Mouse (Mus musculus) heart, adult 2 months (tissue): Measurements from ENCODE around the gene Mtrex. TPM values are rescaled to one million over a fixed set of nuclear protein-coding genes. Genes with fewer than 3 reads are reported as not detected.

Experiments
- DNase-seq, 2 experiments: peaks; one replicate each; pipeline ENCODE4 v3.0.0; 2021
- H3K27ac ChIP-seq: fragments of 200-600 bp; 2 replicates; pipeline ENCODE4 v1.8.1; 2022
- H3K27me3 ChIP-seq: fragments of 200-500 bp; 2 replicates; pipeline ENCODE4 v1.6.1; 2012; ENCODE audit warnings: mild to moderate bottlenecking, low read length, inconsistent platforms, mixed read lengths; ENCODE audit not compliant: control insufficient read depth, insufficient read depth
- H3K36me3 ChIP-seq: fragments of 200-500 bp; 2 replicates; pipeline ENCODE4 v1.6.1; 2012; ENCODE audit warnings: low read length, inconsistent platforms; ENCODE audit not compliant: control insufficient read depth, insufficient read depth
- H3K4me1 ChIP-seq: fragments of 200-500 bp; 2 replicates; pipeline ENCODE4 v1.6.1; 2011; ENCODE audit warnings: low read length; ENCODE audit not compliant: control insufficient read depth, insufficient read depth
- H3K4me3 ChIP-seq: fragments of 200-600 bp; 2 replicates; pipeline ENCODE4 v1.8.1; 2022
- H3K79me2 ChIP-seq: fragments of 200-500 bp; replicated peaks from 2 replicates; pipeline ENCODE4 v1.6.1; 2012; ENCODE audit warnings: mild to moderate bottlenecking, inconsistent platforms, low read length, moderate library complexity, mixed read lengths; ENCODE audit not compliant: control insufficient read depth, insufficient read depth
- H3K9ac ChIP-seq: fragments of 200-500 bp; 2 replicates; pipeline ENCODE4 v1.6.1; 2012; ENCODE audit warnings: low read depth, mild to moderate bottlenecking, control low read depth, inconsistent platforms, low read length, mixed read lengths
- CTCF ChIP-seq: fragments of 200-600 bp; IDR thresholded peaks from 2 replicates; pipeline ENCODE4 v1.8.1; 2022; ENCODE audit warnings: antibody characterized with exemption, mild to moderate bottlenecking, moderate library complexity
- EP300 ChIP-seq: fragments of 200-500 bp; IDR thresholded peaks from 2 replicates; pipeline ENCODE4 v1.6.1; 2011; ENCODE audit warnings: low read depth, low read length, control low read depth; ENCODE audit not compliant: insufficient read depth
- POLR2A ChIP-seq: fragments of 200-500 bp; IDR thresholded peaks from 2 replicates; pipeline ENCODE4 v1.6.1; 2011; ENCODE audit warnings: mild to moderate bottlenecking, low read depth, low read length, control low read depth; ENCODE audit not compliant: insufficient read depth
- WGBS: fragments of 180-500 bp; shearing (Covaris S2); methylation state at CpG from one replicate; pipeline ENCODE4 v1.1.7; 2018; 5-methylcytosine and 5-hydroxymethylcytosine counted together
- intact Hi-C: fragments of 180-260 bp; cut with DNase I; formaldehyde crosslinking; loops from one replicate; pipeline ENCODE4 v1.15.1; 2025
- polyA plus RNA-seq: library from polyadenylated mRNA; depleted of rRNA; stranded (reverse); fragments of >200 nt; gene quantifications from 2 replicates; pipeline ENCODE4 v1.2.3, GENCODE M21; 2012; rRNA removed
- total RNA-seq, 2 experiments: library from RNA; stranded (reverse); gene quantifications; 2 replicates each; pipeline ENCODE4 v1.2.3; 2021

Mtrex gene
- total and polyA plus RNA-seq, 3 experiments: 5.5 to 28.5 (median 24.7) TPM

- peaks cover 11% of the 10 kb centered on the region for H3K36me3 ChIP-seq
- H3K9ac ChIP-seq: no peak overlapping the region
- TF ChIP-seq POLR2A: no peak
- TF ChIP-seq CTCF: no peak
- TF ChIP-seq EP300: no peak
- H3K4me3 ChIP-seq: no peak overlapping the region
- 55% methylated on average over 6 of the region's 6 CpGs for WGBS
- H3K27ac ChIP-seq: no peak overlapping the region
- DNase-seq: no peak
- intact Hi-C loops: no loop called here
- peaks cover 5% of the 10 kb centered on the region; the same call in 1 of the 2 replicates for H3K79me2 ChIP-seq
- H3K27me3 ChIP-seq: no peaks in the 10 kb centered on the region
- H3K4me1 ChIP-seq: peaks cover 10% of the 10 kb centered on the region
These were observed 103.8 kb downstream of the Mtrex start for GRCm38 (mm10) chr13:112823236-112823910.

GRCm38 (mm10) chr13:112822413-112822812 lies 104.8 kb downstream of the Mtrex start:
- WGBS: 68% methylated on average over 3 of the region's 3 CpGs
- TF ChIP-seq EP300 (no peak), CTCF (no peak), POLR2A (no peak)
- Histone ChIP-seq H3K27me3 (no peaks in the 10 kb centered on the region), H3K4me1 (peaks cover 10% of the 10 kb centered on the region), H3K27ac (no peak overlapping the region), H3K4me3 (no peak overlapping the region), H3K9ac (no peak overlapping the region), H3K36me3 (peaks cover 15% of the 10 kb centered on the region), H3K79me2 (peaks cover 5% of the 10 kb centered on the region; the same call in 1 of the 2 replicates)
- DNase-seq: no peak
- intact Hi-C loops: no loop called here

- intact Hi-C loops: no loop called here
- no peak overlapping the region; the same call in 1 of the 2 replicates for H3K27ac ChIP-seq
- H3K4me3 ChIP-seq: no peak overlapping the region
- whole genome bisulfite sequencing: 44% methylated on average over 3 of the region's 3 CpGs
- H3K4me1 ChIP-seq: peaks cover 9% of the 10 kb centered on the region
- no peaks in the 10 kb centered on the region for H3K27me3 ChIP-seq
- peaks cover 9% of the 10 kb centered on the region; the same call in 1 of the 2 replicates for H3K79me2 ChIP-seq
- no peak for DNase-seq
- TF ChIP-seq EP300 (no peak), POLR2A (no peak), CTCF (no peak)
- H3K9ac ChIP-seq: no peak overlapping the region
- H3K36me3 ChIP-seq: peaks cover 13% of the 10 kb centered on the region
These were observed 109.1 kb downstream of the Mtrex start for GRCm38 (mm10) chr13:112818125-112818524.

Other genes with a start within 250 kb of the Mtrex start
- gene Plpp1, start 126.6 kb downstream of the Mtrex start, total RNA-seq: 10 to 100 TPM; 51.5 to 51.6 TPM
- 70.0 and 106 TPM in 2 replicates for gene Plpp1, start 126.6 kb downstream of the Mtrex start, polyA plus RNA-seq
- 10 to 100 TPM; 14.2 to 15.7 TPM for gene Dhx29, start 56 bp upstream of the Mtrex start, total RNA-seq
- 3.3 and 6.7 TPM in 2 replicates for gene Dhx29, start 56 bp upstream of the Mtrex start, polyA plus RNA-seq
- under 1 TPM in 1 of 2 experiments, not detected in 1; 0.47 TPM for gene Ccno, start 60.4 kb upstream of the Mtrex start, total RNA-seq
- 0.35 and 0.51 TPM in 2 replicates for gene Ccno, start 60.4 kb upstream of the Mtrex start, polyA plus RNA-seq
- not detected for gene Mcidas, start 66.4 kb upstream of the Mtrex start, total RNA-seq
- 0.12 TPM in 1 of 2 replicates, not detected in the other for gene Mcidas, start 66.4 kb upstream of the Mtrex start, polyA plus RNA-seq
- gene Cdc20b, start 107.7 kb upstream of the Mtrex start, total RNA-seq: not detected
- 0.14 TPM in 1 of 2 replicates, not detected in the other for gene Cdc20b, start 107.7 kb upstream of the Mtrex start, polyA plus RNA-seq
- gene Gpx8, start 119.0 kb upstream of the Mtrex start, total RNA-seq: 10 to 100 TPM; 37.1 to 37.9 TPM
- gene Gpx8, start 119.0 kb upstream of the Mtrex start, polyA plus RNA-seq: 9.5 and 16.9 TPM in 2 replicates
- gene Gzma, start 173.6 kb upstream of the Mtrex start, total RNA-seq: 1 to 10 TPM in 1 of 2 experiments, under 1 TPM in 1; 0.86 to 1.1 TPM
- 0.97 and 2.3 TPM in 2 replicates for gene Gzma, start 173.6 kb upstream of the Mtrex start, polyA plus RNA-seq